Mouse (Mus musculus): ENCODE measurements around the gene Baiap2l1.
"Not testable (repeated sequence)": the region's sequence is repeated elsewhere in the genome, so short reads cannot be mapped to it uniquely, and the experiment has no call there.

Gene Baiap2l1

DNA sequence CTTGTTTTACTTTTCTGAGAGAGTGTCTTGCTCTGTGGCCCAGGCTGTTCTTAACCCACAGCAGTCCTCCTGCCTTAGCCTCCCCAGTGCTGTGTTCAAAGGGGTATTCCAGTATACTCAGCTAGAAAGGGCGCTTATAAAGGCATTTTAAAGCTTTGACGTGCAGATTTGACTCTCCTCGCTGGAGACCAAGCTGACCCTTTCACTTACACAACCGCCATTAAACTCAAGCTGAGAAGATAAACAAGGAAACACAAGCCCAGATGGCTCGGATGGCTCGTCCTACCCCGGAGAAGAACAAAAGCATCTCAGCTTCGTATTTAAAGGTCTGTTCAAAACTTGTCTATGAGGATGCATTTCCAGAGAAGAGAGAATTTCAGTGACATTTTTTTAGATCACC is 6.7 kb downstream of the Baiap2l1 start:
- no peak for DNase-seq (ENCODE audit: low read depth, low spot score)

DNA sequence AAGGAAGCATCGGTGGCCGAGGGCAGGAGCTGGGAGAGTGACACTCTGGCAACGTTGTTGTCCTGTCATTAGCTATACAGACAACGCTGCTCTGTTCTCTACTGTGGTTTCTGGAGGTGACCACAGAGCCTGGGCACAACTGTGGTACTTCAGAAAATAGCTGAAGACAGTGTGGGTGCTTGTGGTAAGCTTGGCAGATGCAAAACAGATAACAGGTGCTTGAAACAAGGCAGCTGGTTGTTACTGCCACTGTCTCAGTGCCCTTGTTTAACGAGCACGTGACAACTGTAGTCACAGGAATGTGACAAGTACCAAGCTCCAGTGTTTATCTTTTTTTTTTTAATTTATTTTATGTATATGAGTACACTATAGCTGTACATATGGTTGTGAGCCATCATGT is 13.3 kb downstream of the Baiap2l1 start:
- no peak for DNase-seq (ENCODE audit: low read depth, low spot score)

DNA sequence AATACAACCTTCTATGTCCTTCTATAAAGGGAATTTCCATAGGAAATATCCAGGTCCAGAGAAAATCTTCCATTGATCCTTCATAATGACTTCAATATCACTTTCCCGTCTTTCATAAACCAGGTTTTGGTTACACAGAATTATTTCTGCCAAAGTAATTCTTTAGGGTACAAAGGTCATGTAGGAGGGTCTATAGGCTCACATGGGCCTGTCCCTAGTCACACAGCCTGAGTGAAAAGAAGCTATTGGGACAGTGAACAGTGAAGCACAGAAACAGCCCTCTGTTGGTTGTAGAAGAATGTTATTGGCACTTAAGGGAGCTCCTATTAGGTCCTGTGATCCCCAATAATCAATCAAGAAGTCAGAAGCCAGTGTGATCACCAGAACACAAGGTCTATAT is 16.8 kb downstream of the Baiap2l1 start:
- DNase-seq (ENCODE audit: low read depth, low spot score): no peak

DNA sequence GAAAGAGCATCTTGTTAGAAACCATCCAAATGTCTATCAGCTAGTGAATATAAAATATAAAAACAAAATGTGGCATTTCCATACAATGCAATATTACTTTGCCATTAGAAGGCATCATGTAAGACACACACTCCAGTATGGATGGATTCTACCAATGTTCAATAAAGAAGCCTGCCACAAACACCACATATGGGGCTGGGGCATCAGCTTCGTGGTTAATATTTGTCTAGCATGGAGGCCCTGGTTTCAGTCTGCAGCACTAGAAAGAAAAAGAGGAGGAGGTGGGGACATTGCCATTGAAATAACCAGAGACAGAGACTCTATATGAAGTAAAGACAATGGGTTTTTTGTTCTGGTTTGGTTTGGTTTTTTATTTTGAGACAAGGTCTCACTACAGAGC is 19.1 kb downstream of the Baiap2l1 start:
- no peak for DNase-seq (ENCODE audit: low read depth, low spot score)

DNA sequence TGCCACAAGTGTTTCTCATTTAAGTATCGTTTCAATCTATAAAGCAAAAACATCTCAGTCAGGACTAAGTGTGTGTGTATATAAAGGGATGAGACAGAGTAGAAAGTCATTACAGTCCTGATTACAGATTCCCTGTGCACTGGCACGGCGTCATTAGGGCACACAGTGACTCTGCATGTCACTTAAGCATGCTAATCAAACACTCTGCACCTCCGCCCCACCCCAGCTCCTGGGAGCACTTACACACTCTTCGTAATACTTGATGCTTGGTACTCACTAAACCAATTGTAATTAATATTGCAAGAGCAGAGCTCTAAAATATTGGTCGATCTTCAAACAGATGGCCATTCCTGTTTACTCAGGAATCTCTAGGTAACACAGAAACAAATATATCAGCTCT is 22.6 kb downstream of the Baiap2l1 start:
- DNase-seq (ENCODE audit: low read depth, low spot score): not testable (repeated sequence)

DNA sequence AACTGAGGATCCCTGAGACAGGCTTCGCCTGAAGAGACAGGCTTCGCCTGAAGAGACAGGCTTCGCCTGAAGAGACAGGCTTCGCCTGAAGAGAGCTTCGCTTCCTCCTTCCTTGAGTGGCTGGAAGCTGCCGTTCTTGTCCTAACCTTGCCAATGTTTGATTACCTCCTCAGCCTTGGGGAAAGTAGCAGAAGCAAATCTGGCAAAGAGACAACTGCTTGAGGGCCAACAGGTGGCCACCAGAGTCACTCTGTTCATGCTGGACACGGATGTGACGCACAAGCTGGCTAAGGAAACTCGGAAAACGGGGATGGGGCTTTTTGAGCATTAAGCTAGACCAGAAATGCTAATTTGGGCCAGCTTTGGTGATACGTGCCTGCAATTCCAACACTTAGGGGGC is 23.9 kb downstream of the Baiap2l1 start:
- DNase-seq (ENCODE audit: low read depth, low spot score): no peak

DNA sequence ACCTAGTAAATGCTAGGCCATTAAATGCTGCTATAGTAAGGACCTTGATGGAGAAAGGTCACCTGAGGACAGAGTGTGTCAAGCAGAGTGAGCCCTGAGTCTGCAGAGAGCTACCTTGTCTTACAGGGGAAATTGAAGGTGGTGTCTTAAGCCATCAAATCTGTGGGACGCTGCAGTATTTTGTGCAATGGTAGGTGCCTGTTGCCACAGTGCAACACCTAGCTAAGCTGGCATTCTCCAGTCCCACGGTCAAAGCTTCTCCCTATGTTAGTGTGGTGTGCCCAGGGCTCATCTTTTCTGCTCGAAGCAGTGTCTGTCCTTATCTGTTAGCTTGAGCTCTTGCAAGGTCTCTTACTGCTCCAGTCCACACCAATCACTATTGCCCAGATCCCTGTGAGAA is 35.2 kb downstream of the Baiap2l1 start:
- no peak for DNase-seq (ENCODE audit: low read depth, low spot score)

DNA sequence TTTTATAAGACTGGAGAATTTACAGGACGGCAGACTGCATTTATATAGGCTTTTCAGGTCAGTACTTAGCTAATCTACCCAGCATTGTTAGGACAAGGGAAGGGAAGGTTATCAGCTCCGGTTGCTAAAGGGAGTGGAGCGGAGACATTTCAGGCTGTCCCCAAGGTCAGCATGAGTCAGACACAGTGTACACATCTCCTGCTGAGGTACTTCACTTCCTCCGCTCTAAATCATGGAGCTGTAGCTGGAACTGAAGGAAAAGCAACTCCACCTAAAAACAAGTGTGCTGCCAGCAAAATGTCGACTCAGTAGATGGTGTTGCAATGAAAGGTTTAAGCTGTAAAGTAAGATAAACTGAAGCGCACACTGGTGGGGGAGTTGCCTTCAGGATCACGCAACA is 36.2 kb downstream of the Baiap2l1 start:
- no peak for DNase-seq (ENCODE audit: low read depth, low spot score)

DNA sequence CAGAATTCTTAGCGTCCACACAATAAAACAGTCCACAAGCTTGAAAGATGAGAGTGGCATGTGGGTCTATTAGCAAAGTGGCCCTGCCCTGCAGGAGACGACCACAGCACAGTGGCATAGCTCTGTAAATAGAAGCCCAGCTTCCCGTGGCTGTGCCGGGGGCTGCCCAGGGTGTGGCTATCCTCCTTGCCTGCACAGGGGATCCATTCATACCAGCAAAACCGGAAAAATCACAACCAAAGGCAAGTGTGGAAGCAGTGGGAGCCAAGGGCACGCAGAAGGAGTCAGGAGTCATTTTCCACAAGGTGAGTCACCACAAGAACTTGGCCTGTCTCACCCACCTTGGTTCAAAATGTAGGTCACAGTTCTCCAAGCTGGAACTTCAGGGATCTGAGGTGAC is 39.6 kb downstream of the Baiap2l1 start:
- no peak for DNase-seq (ENCODE audit: low read depth, low spot score)

DNA sequence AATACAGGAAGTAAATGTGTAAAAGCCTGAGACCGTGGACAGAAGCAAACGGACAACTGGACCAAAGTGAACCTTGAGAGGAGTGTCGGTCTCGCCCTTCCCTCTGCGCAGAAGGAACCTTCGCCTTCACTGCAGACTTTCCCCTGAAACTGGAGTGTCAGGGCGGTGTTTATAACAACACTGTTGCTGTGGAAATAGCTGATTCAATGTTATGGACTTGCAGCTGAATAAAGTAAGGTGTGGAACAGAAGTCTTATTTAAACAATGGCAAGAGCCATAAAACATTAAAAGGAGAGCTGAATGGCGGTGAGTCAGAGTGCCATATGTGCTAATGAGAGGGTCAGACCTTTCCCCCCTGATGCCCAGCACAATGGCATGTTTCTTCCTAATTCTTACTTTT is 40.5 kb downstream of the Baiap2l1 start:
- DNase-seq (ENCODE audit: low read depth, low spot score): no peak

DNA sequence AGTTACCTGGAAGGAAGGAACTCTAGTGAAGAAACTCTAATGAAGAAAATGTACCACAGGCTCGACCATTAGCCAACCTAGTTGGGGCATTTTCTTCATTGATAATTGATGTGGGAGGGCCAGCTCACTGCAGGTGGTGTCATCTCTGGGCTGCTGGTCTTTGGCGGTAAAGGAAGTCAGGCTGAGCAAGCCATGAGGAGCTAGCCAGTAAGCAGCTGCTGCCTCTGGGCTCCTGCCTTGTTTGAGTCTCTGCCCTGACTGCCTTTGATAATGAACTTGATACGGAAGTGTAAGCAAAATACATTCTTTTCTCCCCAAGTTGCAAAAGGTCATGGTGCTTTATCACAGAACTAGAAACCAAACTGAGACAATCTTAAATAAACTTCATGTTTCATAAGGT is 41.5 kb downstream of the Baiap2l1 start:
- DNase-seq (ENCODE audit: low read depth, low spot score): no peak

DNA sequence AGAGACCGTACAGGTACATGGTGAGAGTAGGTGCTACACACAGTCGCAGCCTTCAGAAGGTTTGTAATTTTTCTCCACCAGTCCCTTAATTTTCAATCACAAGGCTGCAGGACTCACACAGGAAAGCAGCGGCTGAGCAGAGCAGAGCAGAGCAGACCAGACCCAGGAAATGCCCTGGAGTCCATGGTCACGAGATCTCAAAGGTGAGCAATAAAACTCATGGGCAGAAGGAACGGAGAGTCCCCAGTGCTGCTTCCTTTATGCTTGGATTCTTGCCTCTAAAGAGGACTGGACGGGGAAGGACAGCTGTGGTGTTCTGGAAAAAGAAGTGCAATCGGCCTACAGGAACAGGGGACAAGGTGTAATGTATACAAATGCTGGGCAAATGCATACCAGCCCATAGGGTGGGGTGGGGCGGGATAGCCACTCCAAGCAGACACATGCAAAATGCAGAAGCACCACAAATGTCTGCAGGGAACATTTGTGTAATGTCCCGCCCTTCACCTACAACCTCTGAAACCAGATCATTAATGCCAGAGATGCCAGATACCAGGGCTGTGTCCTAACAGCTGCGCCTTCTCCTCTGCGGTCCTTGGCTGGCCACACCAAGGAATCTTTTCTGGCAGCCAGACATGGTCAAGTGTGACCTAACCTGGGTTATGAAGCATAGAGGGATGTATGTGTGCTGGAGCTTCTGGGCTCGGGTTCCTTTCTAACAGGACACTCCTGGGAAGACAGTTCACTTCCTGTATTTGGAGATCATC is 43.0 kb downstream of the Baiap2l1 start:
- DNase-seq (ENCODE audit: low read depth, low spot score): no peak

DNA sequence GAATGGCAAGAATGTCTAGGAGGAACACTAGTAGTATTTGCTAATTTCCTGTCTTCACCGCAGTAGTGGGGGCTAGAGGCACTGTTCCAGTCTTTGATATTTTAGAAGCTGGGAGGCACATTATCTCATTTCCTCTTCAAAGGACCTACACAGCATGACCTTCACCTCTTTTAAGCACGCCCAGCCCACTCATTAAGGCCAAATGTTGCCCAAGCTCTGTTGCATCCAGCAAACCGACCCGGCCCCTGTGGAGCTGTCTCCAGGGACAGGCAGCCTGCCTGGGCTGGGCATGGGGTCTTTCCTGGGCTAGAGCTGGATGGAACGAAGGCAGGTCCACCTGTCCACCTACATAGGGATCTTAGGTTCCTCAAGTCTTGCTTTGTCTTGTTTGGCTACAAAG is 44.6 kb downstream of the Baiap2l1 start:
- DNase-seq (ENCODE audit: low read depth, low spot score): no peak

DNA sequence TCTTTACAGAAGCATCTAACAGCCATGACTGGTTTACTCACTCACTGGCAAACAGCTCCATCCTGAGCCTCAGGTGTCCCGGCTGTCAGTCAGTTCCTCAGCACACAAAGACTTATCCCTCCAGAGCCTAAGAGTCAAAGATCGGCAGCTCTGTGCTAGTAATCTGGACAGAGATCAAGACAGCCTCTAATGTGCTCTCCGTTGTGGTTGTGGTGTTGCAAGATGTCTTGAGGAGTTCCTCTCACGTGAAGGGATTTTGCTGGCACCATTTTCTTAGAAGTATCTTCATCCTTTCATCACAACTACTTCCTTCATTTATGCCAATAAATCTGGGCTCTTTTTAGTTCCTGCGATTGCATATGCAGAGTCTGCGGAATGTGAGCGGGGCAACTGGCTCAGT is 45.7 kb downstream of the Baiap2l1 start:
- DNase-seq (ENCODE audit: low read depth, low spot score): no peak

DNA sequence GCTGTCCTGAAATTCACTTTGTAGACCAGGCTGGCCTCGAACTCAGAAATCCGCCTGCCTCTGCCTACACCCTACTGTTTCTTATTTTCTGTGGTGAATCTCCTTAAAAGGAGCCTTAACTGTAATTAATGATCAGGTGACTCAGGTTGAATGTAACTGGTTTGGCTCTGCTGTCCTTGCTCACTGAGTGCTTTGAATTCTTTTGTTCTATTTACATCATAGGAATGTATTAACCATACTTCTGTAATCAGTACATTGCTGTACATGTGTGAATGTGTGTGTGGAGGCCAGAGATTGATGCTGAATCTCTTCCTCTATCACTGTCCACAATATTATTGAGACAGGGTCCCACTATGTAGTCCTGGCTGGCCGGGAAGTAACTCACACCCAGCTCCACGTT is 49.0 kb downstream of the Baiap2l1 start:
- DNase-seq (ENCODE audit: low read depth, low spot score): no peak

DNA sequence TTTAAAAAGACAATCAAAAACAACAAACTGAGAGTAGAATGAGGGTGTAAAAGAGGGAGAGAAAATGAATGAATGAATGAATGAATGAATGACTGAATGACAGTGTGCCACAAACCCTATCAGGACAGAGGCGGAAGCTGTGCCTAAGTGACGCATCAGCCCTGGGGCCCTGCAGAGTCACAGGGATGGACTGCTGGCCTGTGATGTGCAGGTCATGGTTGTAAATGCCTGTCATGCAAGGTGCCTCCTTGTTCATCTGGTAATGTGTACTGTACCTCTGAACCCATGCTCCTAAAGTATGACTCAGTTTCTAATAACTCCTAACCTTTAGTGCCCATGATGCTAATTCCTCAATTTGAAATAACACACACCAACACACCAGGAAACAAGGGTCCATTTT is 54.8 kb downstream of the Baiap2l1 start:
- DNase-seq (ENCODE audit: low read depth, low spot score): no peak

DNA sequence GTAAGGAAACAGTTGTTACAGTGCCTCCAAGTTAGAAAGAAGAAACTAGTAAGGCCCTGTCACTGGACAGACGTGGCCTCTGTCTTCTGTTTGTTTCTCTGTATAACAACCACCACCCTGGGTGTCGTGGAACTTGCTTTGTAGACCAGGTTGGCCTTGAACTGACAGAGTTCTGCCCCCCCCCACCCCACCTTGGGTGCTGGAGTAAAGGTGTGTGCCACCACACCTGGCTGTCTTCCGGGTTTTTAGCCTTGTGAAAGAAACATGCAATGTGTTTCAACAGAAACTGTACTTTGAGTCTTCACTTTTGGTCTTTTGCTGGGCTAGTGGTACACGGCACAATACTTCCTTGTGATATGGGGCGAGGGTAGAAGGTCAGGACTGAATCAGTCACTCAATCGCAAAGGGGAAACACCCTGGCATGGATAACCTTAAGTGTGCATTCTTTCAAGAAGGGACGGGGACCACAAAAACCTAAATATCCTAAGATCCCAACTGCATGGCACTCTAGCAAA is 61.8 kb downstream of the Baiap2l1 start:
- no peak for DNase-seq (ENCODE audit: low read depth, low spot score)

DNA sequence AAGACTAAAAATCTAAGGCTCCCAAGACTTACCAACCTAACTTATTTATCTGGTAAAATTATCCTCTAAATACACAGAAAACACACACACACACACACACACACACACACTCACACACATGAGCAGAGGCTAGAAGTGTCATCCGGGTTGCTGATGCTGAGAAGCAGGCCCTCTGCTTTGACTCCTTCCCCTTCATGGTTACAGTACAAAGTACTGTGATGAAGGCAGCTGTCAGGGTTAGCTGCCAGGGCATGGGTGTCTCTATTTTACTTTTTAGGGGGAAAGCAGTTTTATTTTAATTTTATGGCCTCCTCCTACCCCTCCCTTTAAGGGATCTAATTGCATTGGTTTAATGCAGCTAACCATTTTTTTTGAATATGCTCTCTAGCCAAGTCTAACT is 62.6 kb downstream of the Baiap2l1 start:
- no peak for DNase-seq (ENCODE audit: low read depth, low spot score)

DNA sequence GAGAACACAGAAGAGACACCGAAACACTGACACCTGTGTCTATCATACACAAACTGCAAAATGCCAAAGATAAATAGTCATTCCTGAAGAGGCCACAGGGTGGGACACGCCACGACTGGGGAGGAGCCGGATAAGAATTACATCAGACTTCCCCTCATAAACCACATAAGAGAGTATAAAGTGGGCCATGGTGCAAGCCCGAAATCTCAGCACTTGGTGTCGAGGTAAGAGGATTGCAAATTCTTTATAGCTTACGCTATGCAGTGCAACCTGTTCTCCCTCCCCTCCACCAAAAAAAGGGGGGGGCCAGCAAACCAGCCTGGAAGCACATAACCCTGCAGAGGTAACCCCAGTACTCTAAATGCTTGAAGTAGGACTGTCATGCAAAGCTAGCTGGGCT is 63.0 kb downstream of the Baiap2l1 start:
- DNase-seq (ENCODE audit: low read depth, low spot score): no peak

DNA sequence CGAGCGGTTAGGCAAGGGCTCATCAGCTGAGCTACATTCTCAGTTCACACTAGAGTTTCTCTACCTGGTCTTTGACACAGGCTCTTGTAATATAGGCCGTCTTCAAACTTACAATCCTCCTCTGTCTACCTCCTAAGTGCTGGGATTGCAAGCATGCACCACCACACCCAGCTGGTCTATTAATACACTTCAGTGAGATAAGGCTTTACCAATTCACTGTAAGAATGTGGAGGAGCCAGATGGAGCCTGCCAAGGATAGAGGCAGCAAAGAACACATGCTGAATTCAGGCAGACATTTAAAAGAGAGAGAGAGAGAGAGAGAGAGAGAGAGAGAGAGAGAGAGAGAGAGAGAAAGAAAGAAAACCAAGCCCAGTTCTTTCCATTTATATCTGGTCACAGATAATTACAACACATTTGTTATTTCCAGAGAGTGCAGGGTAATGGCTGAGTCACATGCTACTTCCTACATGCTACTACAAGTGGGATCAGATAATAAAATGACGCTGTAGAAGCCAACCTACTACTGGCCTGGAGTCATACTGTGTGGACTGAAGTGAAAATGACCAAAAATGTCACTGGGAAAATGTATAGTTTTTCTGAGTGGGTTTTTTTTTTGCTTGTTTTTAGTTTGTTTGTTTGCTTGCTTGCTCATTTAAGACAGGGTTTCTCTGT is 68.0 kb downstream of the Baiap2l1 start:
- DNase-seq (ENCODE audit: low read depth, low spot score): no peak

DNA sequence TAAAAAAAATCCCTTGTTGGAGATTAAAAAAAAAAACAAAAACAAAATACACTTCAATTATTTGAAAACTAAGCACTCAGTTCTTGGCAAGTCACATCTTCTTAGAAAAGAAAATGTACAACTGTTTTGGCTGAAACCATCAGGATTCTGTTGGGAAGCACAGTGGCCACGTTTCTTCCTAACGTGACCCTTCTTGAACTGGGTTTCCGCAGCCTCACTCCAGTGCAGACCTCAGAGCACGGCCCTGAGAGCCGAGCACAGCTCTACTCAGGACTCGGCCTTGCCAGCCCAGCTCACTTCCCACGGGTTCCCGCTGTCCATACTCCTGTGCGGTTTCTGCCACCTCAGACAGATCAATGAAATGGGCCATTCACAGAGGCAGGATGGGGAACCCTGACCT is 69.5 kb downstream of the Baiap2l1 start:
- DNase-seq (ENCODE audit: low read depth, low spot score): peak; percentile 54

DNA sequence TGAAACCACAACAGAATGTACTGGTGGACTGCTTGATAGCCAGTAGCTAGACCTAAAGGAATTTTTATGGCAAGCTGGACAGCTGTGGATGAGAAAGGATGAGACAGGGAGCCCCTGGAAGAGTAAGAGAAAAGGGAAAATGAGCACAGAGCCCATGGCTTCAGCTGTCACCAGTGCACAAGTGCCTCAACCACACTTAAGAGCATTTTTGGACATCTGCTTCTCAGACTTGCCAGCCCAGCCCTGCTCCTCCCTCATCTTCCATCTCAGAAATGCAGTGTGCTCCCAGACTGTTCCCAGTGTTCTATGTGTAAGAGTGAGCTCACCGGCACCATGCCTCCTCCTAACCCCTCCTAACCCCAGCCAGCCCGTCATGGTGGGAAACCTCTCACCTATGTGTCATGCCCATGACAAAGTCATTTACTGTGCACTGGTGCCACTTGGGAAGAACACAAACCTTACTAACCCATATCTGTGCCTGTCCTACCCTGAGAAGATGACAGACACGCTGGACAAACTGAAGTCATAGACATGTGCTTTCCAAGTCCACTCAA is 70.6 kb downstream of the Baiap2l1 start:
- no peak for DNase-seq (ENCODE audit: low read depth, low spot score)

Measured in skeletal muscle tissue, adult 2 months (tissue).